In the genomic region with DNA sequence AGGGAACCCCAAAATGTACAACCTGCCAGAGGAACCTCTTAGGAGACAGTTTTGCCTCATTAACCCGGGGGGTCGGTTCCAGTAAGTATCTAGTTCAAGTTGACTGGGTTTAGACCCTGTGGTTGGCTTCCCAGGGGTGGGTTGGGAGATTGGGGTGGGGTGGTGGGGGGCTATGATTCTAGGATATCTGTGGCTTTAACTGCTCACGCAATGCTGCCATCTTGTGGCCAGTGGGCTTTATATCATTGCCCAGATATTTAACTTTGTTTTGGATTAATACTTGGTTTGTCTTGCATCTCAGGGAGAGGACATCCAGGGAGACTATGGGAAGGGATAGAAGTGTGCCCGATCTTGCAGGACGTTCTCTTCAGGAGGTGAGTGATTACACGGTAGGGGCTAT, we compare ENCODE assay signal across 7 mouse cellular contexts. TPM values are rescaled to one million over a fixed set of nuclear protein-coding genes. Genes with fewer than 3 reads are reported as not detected.
DNase-seq lines count a peak whose midpoint lies in the region; ATAC-seq and TF ChIP-seq lines count a peak whose summit lies in the region.

No protein-coding gene starts in this region.

- no peak overlapping the region for H3K27ac ChIP-seq in intestine, postnatal 0 days (ENCODE audit: low read depth, low read length)
- no peak overlapping the region for H3K27ac ChIP-seq in intestine, embryonic 16.5 days (ENCODE audit: low read length)

- H3K9ac ChIP-seq in intestine, postnatal 0 days (ENCODE audit: low read depth, low read length) = no peak overlapping the region
- H3K9ac ChIP-seq in intestine, embryonic 16.5 days (ENCODE audit: low read depth, low read length) = no peak overlapping the region

- 64% methylated on average over 6 of the region's 6 CpGs for WGBS in intestine, postnatal 0 days
- 71% methylated on average over 6 of the region's 6 CpGs for WGBS in intestine, embryonic 16.5 days

- peak; percentile 16 for DNase-seq in urinary bladder, postnatal 25 days (ENCODE audit: low spot score)
- no peak for DNase-seq in urinary bladder, postnatal 36 days (ENCODE audit: low spot score in 2 of 2)
- DNase-seq in frontal cortex, postnatal 25 days (ENCODE audit: low spot score in 2 of 2) = no peak

- H3K36me3 ChIP-seq in intestine, postnatal 0 days (ENCODE audit: control insufficient read depth, insufficient read depth) = peaks cover 65% of the 10 kb centered on the region
- peaks cover 34% of the 10 kb centered on the region for H3K36me3 ChIP-seq in intestine, embryonic 16.5 days (ENCODE audit: control insufficient read depth, insufficient read depth, low read length)

- TF ChIP-seq CTCF in intestine, postnatal 0 days (IDR thresholded peaks at IDR 0.05; ENCODE audit: low read depth) = peak; percentile 71

- ATAC-seq in intestine, postnatal 0 days = no peak
- ATAC-seq in intestine, embryonic 16.5 days = no peak
- ATAC-seq in common myeloid progenitor, adult 5-6 weeks (replicated peaks; ENCODE audit: low read depth, poor library complexity, severe bottlenecking) = peak; percentile 60; the same call in 1 of the 2 replicates
- ATAC-seq in megakaryocyte-erythroid progenitor cell, adult 5-6 weeks (replicated peaks; ENCODE audit: low FRiP score, low TSS enrichment, poor library complexity, severe bottlenecking) = 0 out of 2 replicates have a peak, but pooled peaks have one; percentile 52

- H3K4me2 ChIP-seq in intestine, postnatal 0 days (replicated peaks; ENCODE audit: low read depth) = no peak overlapping the region
- H3K4me2 ChIP-seq in intestine, embryonic 16.5 days (ENCODE audit: low read depth, low read length) = no peak overlapping the region

- no peak overlapping the region for H3K4me3 ChIP-seq in intestine, postnatal 0 days (ENCODE audit: low read depth, low read length)
- no peak overlapping the region for H3K4me3 ChIP-seq in intestine, embryonic 16.5 days (ENCODE audit: low read length)

- H3K9me3 ChIP-seq in intestine, postnatal 0 days (ENCODE audit: control insufficient read depth) = no peaks in the 10 kb centered on the region
- H3K9me3 ChIP-seq in intestine, embryonic 16.5 days (ENCODE audit: control insufficient read depth, low read length) = no peaks in the 10 kb centered on the region

- H3K27me3 ChIP-seq in intestine, postnatal 0 days (replicated peaks; ENCODE audit: control insufficient read depth, insufficient read depth, low read length) = no peaks in the 10 kb centered on the region
- no peaks in the 10 kb centered on the region for H3K27me3 ChIP-seq in intestine, embryonic 16.5 days (replicated peaks; ENCODE audit: control insufficient read depth, insufficient read depth, low read length)

- H3K4me1 ChIP-seq in intestine, postnatal 0 days (replicated peaks; ENCODE audit: control insufficient read depth, insufficient read depth, low read length) = no peaks in the 10 kb centered on the region
- no peaks in the 10 kb centered on the region for H3K4me1 ChIP-seq in intestine, embryonic 16.5 days (ENCODE audit: control insufficient read depth, insufficient read depth, low read length)

RNA-seq across cellular contexts. Expression of a gene that starts 11.1 kb away (rescaled TPM):
- 168 and 169 TPM in 2 replicates for polyA plus RNA-seq in intestine, postnatal 0 days (2015; fragmentation: Nextera tagmentation; extraction: Ambion mirVana)
- polyA plus RNA-seq in intestine, embryonic 16.5 days (2015; fragmentation: Nextera tagmentation; extraction: Ambion mirVana) = 170 and 184 TPM in 2 replicates
- total RNA-seq in common myeloid progenitor, adult 5-6 weeks (2017) = 88.4 and 108 TPM in 2 replicates
- total RNA-seq in megakaryocyte-erythroid progenitor cell, adult 5-6 weeks (2014; fragmentation: Nextera tagmentation) = 208 and 214 TPM in 2 replicates
- total RNA-seq in megakaryocyte-erythroid progenitor cell, adult 5-6 weeks (2017) = 145 and 165 TPM in 2 replicates

RNA-seq across cellular contexts. Expression of a gene that starts 50.2 kb away (rescaled TPM):
- polyA plus RNA-seq in intestine, postnatal 0 days (2015; fragmentation: Nextera tagmentation; extraction: Ambion mirVana) = 10.0 and 11.1 TPM in 2 replicates
- polyA plus RNA-seq in intestine, embryonic 16.5 days (2015; fragmentation: Nextera tagmentation; extraction: Ambion mirVana) = 32.4 and 34.9 TPM in 2 replicates
- 42.0 and 50.0 TPM in 2 replicates for total RNA-seq in common myeloid progenitor, adult 5-6 weeks (2017)
- 56.5 and 74.1 TPM in 2 replicates for total RNA-seq in megakaryocyte-erythroid progenitor cell, adult 5-6 weeks (2014; fragmentation: Nextera tagmentation)
- total RNA-seq in megakaryocyte-erythroid progenitor cell, adult 5-6 weeks (2017) = 45.4 and 57.9 TPM in 2 replicates

RNA-seq across cellular contexts. Expression of a gene that starts 50.8 kb away (rescaled TPM):
- polyA plus RNA-seq in intestine, postnatal 0 days (2015; fragmentation: Nextera tagmentation; extraction: Ambion mirVana) = 0.03 TPM in 2 replicates
- polyA plus RNA-seq in intestine, embryonic 16.5 days (2015; fragmentation: Nextera tagmentation; extraction: Ambion mirVana) = 0.04 and 0.09 TPM in 2 replicates
- total RNA-seq in common myeloid progenitor, adult 5-6 weeks (2017) = 1.4 and 2.1 TPM in 2 replicates
- 4.6 and 5.6 TPM in 2 replicates for total RNA-seq in megakaryocyte-erythroid progenitor cell, adult 5-6 weeks (2014; fragmentation: Nextera tagmentation)
- 3.1 and 4.0 TPM in 2 replicates for total RNA-seq in megakaryocyte-erythroid progenitor cell, adult 5-6 weeks (2017)

Comparison
In these comparisons a context has a peak if more than half of its experiments do, and no peak if none do; other contexts are left out.
1. ATAC-seq: peak in common myeloid progenitor, adult 5-6 weeks (single experiment) and megakaryocyte-erythroid progenitor cell, adult 5-6 weeks (single experiment); none in intestine, postnatal 0 days (single experiment) and intestine, embryonic 16.5 days (single experiment).